Mouse (Mus musculus) embryonic facial prominence, embryonic 10.5 days (tissue): Measurements from ENCODE around the gene Ppp4r2. TPM values are rescaled to one million over a fixed set of nuclear protein-coding genes. Genes with fewer than 3 reads are reported as not detected.
A peak's percentile ranks its signal among the peaks of the same experiment; 100 is the strongest.

Experiments used
- DNase-seq: peaks from one replicate; pipeline ENCODE4 v3.0.0-alpha.2; 2017; ENCODE audit warnings: low spot score
- H3K27ac ChIP-seq: fragments of 300-500 bp; sonication (generic); replicated peaks from 2 replicates; pipeline ENCODE4 v1.5.1; 2016; ENCODE audit warnings: mild to moderate bottlenecking
- H3K27me3 ChIP-seq: fragments of 300-500 bp; sonication (generic); replicated peaks from 2 replicates; pipeline ENCODE4 v1.6.1; 2016; ENCODE audit warnings: low read depth, mild to moderate bottlenecking; ENCODE audit not compliant: poor library complexity, severe bottlenecking
- H3K36me3 ChIP-seq: fragments of 300-500 bp; sonication (generic); replicated peaks from 2 replicates; pipeline ENCODE4 v1.6.1; 2016; ENCODE audit warnings: mild to moderate bottlenecking, moderate library complexity
- H3K4me1 ChIP-seq: fragments of 300-500 bp; sonication (generic); 2 replicates; pipeline ENCODE4 v1.6.1; 2016
- H3K4me3 ChIP-seq: fragments of 300-500 bp; sonication (generic); 2 replicates; pipeline ENCODE4 v1.5.1; 2016; ENCODE audit warnings: mild to moderate bottlenecking, moderate library complexity
- H3K9me3 ChIP-seq: fragments of 300-500 bp; sonication (generic); 2 replicates; pipeline ENCODE4 v1.6.1; 2016; ENCODE audit warnings: mild to moderate bottlenecking
- WGBS: fragments of 180-500 bp; shearing (Covaris S2); methylation state at CpG from one replicate; pipeline ENCODE4 v1.1.7; 2016; 5-methylcytosine and 5-hydroxymethylcytosine counted together
- polyA plus RNA-seq: library from polyadenylated mRNA; unstranded; fragments of >200 nt; fragmentation: Nextera tagmentation; extraction: Ambion mirVana; gene quantifications from 2 replicates; pipeline ENCODE4 v1.2.1, GENCODE M21; 2016

The Ppp4r2 gene
- polyA plus RNA-seq, 1 experiment from 2014 or later: 22.6 TPM

GRCm38 (mm10) chr6:100807746-100808145 lies 25.7 kb upstream of the Ppp4r2 start:
- no peak for DNase-seq
- Histone ChIP-seq H3K36me3 (no peaks in the 10 kb centered on the region), H3K4me1 (peaks cover 2% of the 10 kb centered on the region), H3K27ac (no peak overlapping the region), H3K9me3 (no peaks in the 10 kb centered on the region), H3K4me3 (no peak overlapping the region), H3K27me3 (no peaks in the 10 kb centered on the region)
- 55% methylated on average over 1 of the region's 1 CpGs for WGBS

- no peaks in the 10 kb centered on the region for H3K36me3 ChIP-seq
- H3K27me3 ChIP-seq: no peaks in the 10 kb centered on the region
- no peak overlapping the region for H3K4me3 ChIP-seq
- no peak overlapping the region for H3K27ac ChIP-seq
- 87% methylated on average over 6 of the region's 6 CpGs for WGBS
- H3K4me1 ChIP-seq: no peaks in the 10 kb centered on the region
- no peak for DNase-seq
- no peaks in the 10 kb centered on the region for H3K9me3 ChIP-seq
These were observed 25.1 kb upstream of the Ppp4r2 start for GRCm38 (mm10) chr6:100808221-100808778.

- no peak for DNase-seq
- no peaks in the 10 kb centered on the region for H3K36me3 ChIP-seq
- H3K9me3 ChIP-seq: no peaks in the 10 kb centered on the region
- no peak overlapping the region for H3K4me3 ChIP-seq
- H3K4me1 ChIP-seq: no peaks in the 10 kb centered on the region
- 93% methylated on average over 4 of the region's 4 CpGs for WGBS
- H3K27ac ChIP-seq: no peak overlapping the region
- H3K27me3 ChIP-seq: no peaks in the 10 kb centered on the region
These were observed 23.3 kb upstream of the Ppp4r2 start for GRCm38 (mm10) chr6:100810117-100810516.

- Histone ChIP-seq H3K36me3 (no peaks in the 10 kb centered on the region), H3K4me3 (no peak overlapping the region), H3K4me1 (no peaks in the 10 kb centered on the region), H3K27ac (no peak overlapping the region), H3K9me3 (no peaks in the 10 kb centered on the region), H3K27me3 (no peaks in the 10 kb centered on the region)
- 89% methylated on average over 3 of the region's 3 CpGs for WGBS
- no peak for DNase-seq
These were observed 21.7 kb upstream of the Ppp4r2 start for GRCm38 (mm10) chr6:100811731-100812130.

GRCm38 (mm10) chr6:100821367-100821766 lies 12.1 kb upstream of the Ppp4r2 start:
- no peak overlapping the region for H3K4me3 ChIP-seq
- H3K27ac ChIP-seq: no peak overlapping the region
- no peaks in the 10 kb centered on the region for H3K9me3 ChIP-seq
- no peaks in the 10 kb centered on the region for H3K36me3 ChIP-seq
- WGBS: 81% methylated on average over 2 of the region's 2 CpGs
- no peaks in the 10 kb centered on the region for H3K27me3 ChIP-seq
- no peak for DNase-seq
- peaks cover 5% of the 10 kb centered on the region; the same call in 1 of the 2 replicates for H3K4me1 ChIP-seq

GRCm38 (mm10) chr6:100823356-100823755 lies 10.1 kb upstream of the Ppp4r2 start:
- Histone ChIP-seq H3K4me1 (peaks cover 5% of the 10 kb centered on the region; the same call in 1 of the 2 replicates), H3K9me3 (no peaks in the 10 kb centered on the region), H3K36me3 (no peaks in the 10 kb centered on the region), H3K27me3 (no peaks in the 10 kb centered on the region), H3K4me3 (no peak overlapping the region), H3K27ac (no peak overlapping the region)
- 50% methylated on average over 1 of the region's 1 CpGs for WGBS
- DNase-seq: no peak

- H3K4me3 ChIP-seq: no peak overlapping the region
- DNase-seq: no peak
- H3K27ac ChIP-seq: no peak overlapping the region
- H3K9me3 ChIP-seq: no peaks in the 10 kb centered on the region
- no peaks in the 10 kb centered on the region for H3K36me3 ChIP-seq
- 76% methylated on average over 7 of the region's 7 CpGs for whole genome bisulfite sequencing
- H3K4me1 ChIP-seq: peaks cover 5% of the 10 kb centered on the region; the same call in 1 of the 2 replicates
- H3K27me3 ChIP-seq: no peaks in the 10 kb centered on the region
These were observed 8.9 kb upstream of the Ppp4r2 start for GRCm38 (mm10) chr6:100824381-100824965.

GRCm38 (mm10) chr6:100826046-100826445 lies 7.4 kb upstream of the Ppp4r2 start:
- no peak for DNase-seq
- no peaks in the 10 kb centered on the region for H3K9me3 ChIP-seq
- no peak overlapping the region for H3K27ac ChIP-seq
- H3K27me3 ChIP-seq: no peaks in the 10 kb centered on the region
- H3K4me1 ChIP-seq: peaks cover 5% of the 10 kb centered on the region; the same call in 1 of the 2 replicates
- H3K4me3 ChIP-seq: no peak overlapping the region
- H3K36me3 ChIP-seq: no peaks in the 10 kb centered on the region
- WGBS: 80% methylated on average over 6 of the region's 6 CpGs

GRCm38 (mm10) chr6:100828565-100828964 lies 4.9 kb upstream of the Ppp4r2 start:
- no peak for DNase-seq
- no peak overlapping the region for H3K4me3 ChIP-seq
- H3K27ac ChIP-seq: no peak overlapping the region
- H3K9me3 ChIP-seq: no peaks in the 10 kb centered on the region
- H3K4me1 ChIP-seq: peaks cover under 1% of the 10 kb centered on the region; the same call in 1 of the 2 replicates
- 92% methylated on average over 7 of the region's 7 CpGs for WGBS
- no peaks in the 10 kb centered on the region for H3K27me3 ChIP-seq
- H3K36me3 ChIP-seq: no peaks in the 10 kb centered on the region

- Histone ChIP-seq H3K36me3 (peaks cover 3% of the 10 kb centered on the region), H3K27me3 (no peaks in the 10 kb centered on the region), H3K4me3 (no peak overlapping the region), H3K9me3 (no peaks in the 10 kb centered on the region), H3K4me1 (0 out of 2 replicates have a peak, but pooled peaks cover 1% of the 10 kb centered on the region), H3K27ac (no peak overlapping the region)
- 82% methylated on average over 5 of the region's 5 CpGs for WGBS
- no peak for DNase-seq
These were observed 3.7 kb upstream of the Ppp4r2 start for GRCm38 (mm10) chr6:100829770-100830169.

- DNase-seq: no peak
- no peaks in the 10 kb centered on the region for H3K9me3 ChIP-seq
- H3K27me3 ChIP-seq: no peaks in the 10 kb centered on the region
- no peak overlapping the region for H3K27ac ChIP-seq
- H3K36me3 ChIP-seq: peaks cover 17% of the 10 kb centered on the region
- 90% methylated on average over 3 of the region's 3 CpGs for WGBS
- no peak overlapping the region for H3K4me3 ChIP-seq
- H3K4me1 ChIP-seq: peaks cover 8% of the 10 kb centered on the region; the same call in 1 of the 2 replicates
These were observed 2.2 kb upstream of the Ppp4r2 start for GRCm38 (mm10) chr6:100831188-100831587.

- Histone ChIP-seq H3K27ac (no peak overlapping the region), H3K27me3 (no peaks in the 10 kb centered on the region), H3K4me3 (no peak overlapping the region), H3K36me3 (peaks cover 22% of the 10 kb centered on the region), H3K9me3 (no peaks in the 10 kb centered on the region), H3K4me1 (peaks cover 8% of the 10 kb centered on the region; the same call in 1 of the 2 replicates)
- no peak for DNase-seq
- WGBS: 92% methylated on average over 6 of the region's 6 CpGs
These were observed 1.7 kb upstream of the Ppp4r2 start for GRCm38 (mm10) chr6:100831751-100832150.

- Histone ChIP-seq H3K4me3 (peak overlapping the region; percentile 92), H3K27ac (peak overlapping the region; percentile 97), H3K9me3 (no peaks in the 10 kb centered on the region), H3K4me1 (peaks cover 8% of the 10 kb centered on the region; the same call in 1 of the 2 replicates), H3K36me3 (peaks cover 44% of the 10 kb centered on the region), H3K27me3 (no peaks in the 10 kb centered on the region)
- peak; percentile 78 for DNase-seq
- WGBS: under 1% methylated on average over 71 of the region's 72 CpGs
These were observed 524 bp downstream of the Ppp4r2 start for GRCm38 (mm10) chr6:100833811-100834481.
